Mouse (Mus musculus): ENCODE results near the gene Pla2g4d. TPM values are rescaled to one million over a fixed set of nuclear protein-coding genes. Genes with fewer than 3 reads are reported as not detected.

The Pla2g4d gene
- total and polyA plus RNA-seq, 3 experiments: not detected

- Histone ChIP-seq H3K27ac (ENCODE audit: insufficient read depth, low read depth) (no peak overlapping the region), H3K4me1 (ENCODE audit: control insufficient read depth in 1 of 2, insufficient read depth in 2 of 2) (peaks cover 0 to 3% of the 10 kb centered on the region in 2 experiments; a peak in 1 of 4 replicates), H3K9ac (ENCODE audit: insufficient read depth, low read depth) (no peak overlapping the region), H3K4me2 (ENCODE audit: insufficient read depth, low read depth, poor library complexity, severe bottlenecking) (no peak overlapping the region), H3K36me3 (replicated peaks in 1 of 2; ENCODE audit: control insufficient read depth in 1 of 2, insufficient read depth in 1 of 2, low read length in 1 of 2) (no peaks in the 10 kb centered on the region), H3K79me2 (replicated peaks; ENCODE audit: control insufficient read depth, extremely low read depth, insufficient read depth, poor library complexity, severe bottlenecking) (no peaks in the 10 kb centered on the region), H3K4me3 (replicated peaks in 1 of 3; ENCODE audit: low read depth in 2 of 3, low read length in 2 of 3, poor library complexity in 1 of 3) (no peak overlapping the region), H3K9me3 (replicated peaks; ENCODE audit: low read length) (no peaks in the 10 kb centered on the region), H3K27me3 (replicated peaks) (peaks cover 3% of the 10 kb centered on the region)
- DNase-seq (ENCODE audit: extremely low read depth): no peak
- TF ChIP-seq ZMIZ1 (IDR thresholded peaks at IDR 0.05; ENCODE audit: low read depth, low read length) (no peak), JUND (conservative IDR thresholded peaks at IDR 0.05; ENCODE audit: low read depth, low read length) (no peak), ZNF384 (IDR thresholded peaks at IDR 0.05; ENCODE audit: low read depth, low read length) (no peak), MAZ (IDR thresholded peaks at IDR 0.05; ENCODE audit: low read depth, low read length) (no peak), ELF1 (IDR thresholded peaks at IDR 0.05; ENCODE audit: low read depth, low read length) (no peak), POLR2A (IDR thresholded peaks at IDR 0.05; ENCODE audit: low read depth, low read length) (no peak), GABPA (IDR thresholded peaks at IDR 0.05; ENCODE audit: insufficient replicate concordance, low read depth, low read length) (no peak), ETS1 (conservative IDR thresholded peaks at IDR 0.05; ENCODE audit: low read depth, low read length) (no peak), UBTF (IDR thresholded peaks at IDR 0.05; ENCODE audit: low read depth, low read length) (no peak), PAX5 (IDR thresholded peaks at IDR 0.05; ENCODE audit: low read length) (no peak)
- in situ Hi-C loops (cut with MboI; ENCODE audit: low pct_ligation_motif_present, low pct_unique_long_range_greater_than_20kb, low sequenced_read_pairs) (loop anchor here (25.0 kb wide), 1 partner anchor 196 kb away; no protein-coding TSS in a partner anchor), dilution Hi-C loops (cut with MboI; ENCODE audit: extremely low pct_ligation_motif_present, extremely low pct_unique_long_range_greater_than_20kb, low sequenced_read_pairs) (no loop called here)
These were observed 5.4 kb downstream of the Pla2g4d start for GRCm38 (mm10) chr2:120283550-120283949.

- Histone ChIP-seq H3K36me3 (replicated peaks in 1 of 2; ENCODE audit: control insufficient read depth in 1 of 2, insufficient read depth in 1 of 2, low read length in 1 of 2) (no peaks in the 10 kb centered on the region), H3K4me2 (ENCODE audit: insufficient read depth, low read depth, poor library complexity, severe bottlenecking) (no peak overlapping the region), H3K4me3 (replicated peaks in 1 of 3; ENCODE audit: low read depth in 2 of 3, low read length in 2 of 3, poor library complexity in 1 of 3) (no peak overlapping the region), H3K27me3 (replicated peaks) (no peaks in the 10 kb centered on the region), H3K79me2 (replicated peaks; ENCODE audit: control insufficient read depth, extremely low read depth, insufficient read depth, poor library complexity, severe bottlenecking) (no peaks in the 10 kb centered on the region), H3K27ac (ENCODE audit: insufficient read depth, low read depth) (no peak overlapping the region), H3K9me3 (replicated peaks; ENCODE audit: low read length) (no peaks in the 10 kb centered on the region), H3K4me1 (ENCODE audit: control insufficient read depth in 1 of 2, insufficient read depth in 2 of 2) (peaks cover 0 to 3% of the 10 kb centered on the region in 2 experiments; a peak in 1 of 4 replicates), H3K9ac (ENCODE audit: insufficient read depth, low read depth) (no peak overlapping the region)
- peak; percentile 61 for TF ChIP-seq RAD21 (IDR thresholded peaks at IDR 0.05; ENCODE audit: low read depth, low read length)
- no peak for TF ChIP-seq HCFC1 (IDR thresholded peaks at IDR 0.05; ENCODE audit: low read depth, low read length)
- no peak for TF ChIP-seq CHD2 (IDR thresholded peaks at IDR 0.05; ENCODE audit: low read length)
- no peak for TF ChIP-seq GABPA (IDR thresholded peaks at IDR 0.05; ENCODE audit: insufficient replicate concordance, low read depth, low read length)
- TF ChIP-seq JUN (IDR thresholded peaks at IDR 0.05; ENCODE audit: insufficient read depth, low read depth, low read length): no peak
- no peak for TF ChIP-seq ZMIZ1 (IDR thresholded peaks at IDR 0.05; ENCODE audit: low read depth, low read length)
- TF ChIP-seq ZKSCAN1 (IDR thresholded peaks at IDR 0.05; ENCODE audit: borderline replicate concordance, low read depth, low read length): no peak
- peak; percentile 61 for TF ChIP-seq SMC3 (IDR thresholded peaks at IDR 0.05; ENCODE audit: low read depth, low read length)
- TF ChIP-seq NELFE (IDR thresholded peaks at IDR 0.05; ENCODE audit: low read depth, low read length): no peak
- TF ChIP-seq CTCF (conservative IDR thresholded peaks at IDR 0.05 in 1 of 2, IDR thresholded peaks at IDR 0.05 in 1 of 2; ENCODE audit: low read depth in 2 of 2, low read length in 2 of 2): peak; percentile 17 to 74; a peak in 3 of 4 replicates
- no peak for TF ChIP-seq NRF1 (IDR thresholded peaks at IDR 0.05; ENCODE audit: low read depth, low read length)
- TF ChIP-seq MXI1 (IDR thresholded peaks at IDR 0.05; ENCODE audit: low read depth, low read length): no peak
- no peak for TF ChIP-seq PAX5 (IDR thresholded peaks at IDR 0.05; ENCODE audit: low read length)
- dilution Hi-C loops (cut with MboI; ENCODE audit: extremely low pct_ligation_motif_present, extremely low pct_unique_long_range_greater_than_20kb, low sequenced_read_pairs) (no loop called here), in situ Hi-C loops (cut with MboI; ENCODE audit: low pct_ligation_motif_present, low pct_unique_long_range_greater_than_20kb, low sequenced_read_pairs) (loop anchor here (25.0 kb wide), 1 partner anchor 194 kb away; no protein-coding TSS in a partner anchor)
- peak; percentile 29 for DNase-seq (ENCODE audit: extremely low read depth)
These were observed 7.8 kb downstream of the Pla2g4d start for GRCm38 (mm10) chr2:120281221-120281620.

Measured in CH12.LX (cell line).